Mouse (Mus musculus): Measurements from ENCODE around the gene Riok2. TPM values are rescaled to one million over a fixed set of nuclear protein-coding genes. Genes with fewer than 3 reads are reported as not detected.
"Not testable (repeated sequence)": the region's sequence is repeated elsewhere in the genome, so short reads cannot be mapped to it uniquely, and the experiment has no call there.

Riok2 gene
- 4.4 and 10.3 TPM in 2 replicates for polyA plus RNA-seq (2011; ENCODE audit: insufficient read depth, insufficient read length, low replicate concordance, missing spikeins)

DNA sequence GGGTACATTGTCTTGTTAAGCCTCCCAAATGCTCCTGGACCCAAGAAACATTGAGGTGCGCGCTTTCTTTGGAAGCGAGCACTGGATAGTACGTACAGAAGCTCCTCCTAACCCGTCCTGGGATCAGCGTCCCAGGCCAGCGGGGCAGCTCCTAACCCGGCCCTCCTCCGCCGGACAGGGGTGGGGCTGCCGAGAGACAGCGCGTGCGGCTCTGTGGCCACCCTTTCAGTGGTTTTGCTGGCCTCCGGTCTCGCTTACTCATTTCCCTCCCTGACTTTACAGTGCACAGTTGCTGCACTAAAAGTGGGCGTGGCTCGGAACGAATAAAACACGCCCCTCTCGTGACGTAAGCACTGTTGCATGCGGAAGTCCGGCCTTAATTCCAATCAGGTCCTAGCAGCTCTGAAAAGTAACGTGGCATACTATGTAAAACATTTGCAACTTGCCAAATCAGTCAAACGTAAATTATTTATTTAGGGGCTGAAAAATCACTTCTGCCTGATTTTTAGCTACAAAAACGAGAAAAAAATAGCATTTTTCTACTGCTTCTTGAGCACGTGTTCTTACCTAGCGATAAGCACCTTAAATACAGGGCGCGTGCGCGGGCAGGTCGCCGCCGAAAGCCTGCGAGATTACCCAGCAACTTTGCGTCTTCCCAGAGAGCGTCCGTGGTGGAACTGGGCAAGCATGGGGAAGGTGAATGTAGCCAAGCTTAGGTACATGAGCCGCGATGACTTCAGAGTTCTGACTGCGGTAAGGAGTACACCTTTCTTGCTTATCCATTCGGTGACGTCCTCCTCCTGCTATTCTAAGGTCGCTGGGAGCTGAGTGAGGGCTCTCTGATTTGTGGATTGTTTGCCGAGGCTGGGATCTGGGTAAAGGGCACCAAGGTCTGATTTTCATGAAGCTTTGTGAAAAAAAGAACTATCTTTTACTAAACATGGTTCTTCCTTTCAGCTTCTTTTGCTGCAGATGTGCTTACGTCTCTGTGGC, at the start of gene Riok2:
TSS of gene Riok2 (plus strand) at position 392 of the 993 bp plus-strand sequence.
- under 1% methylated on average over 48 of the region's 48 CpGs for WGBS
- no peak for TF ChIP-seq CTCF (IDR thresholded peaks at IDR 0.05; ENCODE audit: control insufficient read depth, insufficient read depth, low read length)
- peak; percentile 69; the same call in 1 of the 2 replicates for TF ChIP-seq POLR2A (IDR thresholded peaks at IDR 0.05; ENCODE audit: borderline replicate concordance, control insufficient read depth, low read depth, low read length)
- Histone ChIP-seq H3K4me3 (replicated peaks; ENCODE audit: control insufficient read depth, low read depth, low read length) (peak within 1 kb of the TSS; percentile 78), H3K4me1 (ENCODE audit: control insufficient read depth, insufficient read depth, low read length) (no peaks in the 10 kb centered on the region; the same call in 1 of the 2 replicates), H3K27ac (ENCODE audit: control insufficient read depth, insufficient read depth, low read depth, low read length, poor library complexity) (peak within 1 kb of the TSS; percentile 80)

DNA sequence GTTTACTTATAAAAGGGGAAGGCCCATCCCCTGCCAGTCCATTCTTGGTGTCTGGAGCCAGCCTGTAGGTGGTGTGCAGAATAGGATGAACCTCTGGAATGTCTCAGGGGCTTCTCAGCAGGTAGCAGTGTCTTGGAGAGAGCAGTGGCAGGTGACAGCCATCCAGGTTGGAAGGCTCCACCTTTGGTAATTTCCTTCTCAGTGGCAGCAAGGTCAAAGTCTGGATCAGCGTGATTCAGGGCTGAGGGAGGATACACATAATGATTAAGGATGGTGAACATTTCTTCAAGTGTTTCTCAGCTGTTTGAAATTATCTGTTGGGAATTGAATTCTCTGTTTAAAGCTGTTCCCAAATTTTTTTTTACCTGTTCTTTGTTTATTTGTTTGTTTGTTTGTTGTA, 48.1 kb upstream of the Riok2 start:
- not testable (repeated sequence) for H3K27ac ChIP-seq (ENCODE audit: control insufficient read depth, insufficient read depth, low read depth, low read length, poor library complexity); H3K4me1 ChIP-seq (ENCODE audit: control insufficient read depth, insufficient read depth, low read length); H3K4me3 ChIP-seq (replicated peaks; ENCODE audit: control insufficient read depth, low read depth, low read length)
- WGBS = 81% methylated on average over 1 of the region's 1 CpGs

DNA sequence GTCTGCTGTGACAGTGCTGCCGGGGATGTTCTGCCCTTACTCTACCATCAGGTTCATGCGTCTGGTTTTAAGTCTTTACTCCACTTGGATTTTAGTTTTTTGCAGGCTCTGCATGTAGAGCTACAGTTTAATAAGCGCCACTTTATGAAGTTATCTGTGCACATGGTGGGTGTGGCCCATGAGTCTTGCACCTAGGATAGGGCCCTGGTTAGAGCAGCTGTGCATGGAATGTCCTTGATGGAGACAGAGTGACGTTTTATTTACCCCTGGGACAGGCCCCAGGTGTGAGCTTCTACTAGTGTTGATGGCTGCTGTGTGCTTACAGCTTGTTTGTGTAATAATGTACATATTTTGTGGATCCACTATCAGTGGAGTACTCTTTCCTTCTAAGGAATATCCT, 47.5 kb upstream of the Riok2 start:
- no peak overlapping the region for H3K4me3 ChIP-seq (replicated peaks; ENCODE audit: control insufficient read depth, low read depth, low read length)
- H3K27ac ChIP-seq (ENCODE audit: control insufficient read depth, insufficient read depth, low read depth, low read length, poor library complexity) = no peak overlapping the region
- 81% methylated on average over 4 of the region's 4 CpGs for WGBS
- TF ChIP-seq CTCF (IDR thresholded peaks at IDR 0.05; ENCODE audit: control insufficient read depth, insufficient read depth, low read length) (no peak), POLR2A (IDR thresholded peaks at IDR 0.05; ENCODE audit: borderline replicate concordance, control insufficient read depth, low read depth, low read length) (no peak)
- no peaks in the 10 kb centered on the region for H3K4me1 ChIP-seq (ENCODE audit: control insufficient read depth, insufficient read depth, low read length)

DNA sequence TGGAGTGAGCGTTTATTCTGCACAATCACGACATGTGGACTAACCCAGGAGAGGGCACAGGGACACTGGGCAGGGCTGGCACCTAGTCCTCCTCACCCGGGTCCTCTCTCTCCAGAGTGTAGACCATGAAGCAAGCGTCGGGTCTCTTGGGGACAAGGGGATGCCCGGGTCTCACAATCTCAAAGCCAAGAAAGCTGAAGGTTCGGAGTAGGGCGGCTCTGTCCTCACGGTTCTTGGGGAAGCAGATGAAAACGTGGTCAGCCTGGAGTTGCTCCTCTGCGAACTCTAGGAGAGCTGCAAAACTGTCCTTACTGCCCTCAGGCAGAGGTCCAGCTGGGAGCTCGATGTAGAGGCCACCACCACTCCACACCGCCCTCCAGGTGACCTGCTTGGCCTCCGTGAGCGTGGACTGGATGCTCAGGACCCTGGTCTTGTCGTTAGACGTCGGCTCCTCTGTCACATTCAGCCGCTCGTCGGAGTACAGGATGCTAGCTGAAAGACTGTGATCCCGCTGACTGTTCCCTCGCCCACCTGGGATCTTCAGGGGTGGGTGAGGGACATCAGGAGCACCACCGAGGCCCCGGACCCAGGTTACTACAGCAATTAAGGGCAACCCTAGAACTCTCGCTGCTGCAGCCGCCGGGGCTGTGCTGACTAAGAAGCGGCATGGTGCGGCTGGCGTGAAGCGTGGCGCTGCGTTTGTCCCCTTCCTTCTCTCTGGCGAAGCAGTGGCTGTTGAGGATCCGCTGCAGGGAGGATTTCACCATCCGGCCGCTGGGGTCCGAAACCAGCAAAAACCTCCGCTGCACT, 28.5 kb upstream of the Riok2 start:
- H3K4me3 ChIP-seq (replicated peaks; ENCODE audit: control insufficient read depth, low read depth, low read length); H3K27ac ChIP-seq (ENCODE audit: control insufficient read depth, insufficient read depth, low read depth, low read length, poor library complexity); H3K4me1 ChIP-seq (ENCODE audit: control insufficient read depth, insufficient read depth, low read length): not testable (repeated sequence)
- 10% methylated on average over 35 of the region's 40 CpGs for WGBS

DNA sequence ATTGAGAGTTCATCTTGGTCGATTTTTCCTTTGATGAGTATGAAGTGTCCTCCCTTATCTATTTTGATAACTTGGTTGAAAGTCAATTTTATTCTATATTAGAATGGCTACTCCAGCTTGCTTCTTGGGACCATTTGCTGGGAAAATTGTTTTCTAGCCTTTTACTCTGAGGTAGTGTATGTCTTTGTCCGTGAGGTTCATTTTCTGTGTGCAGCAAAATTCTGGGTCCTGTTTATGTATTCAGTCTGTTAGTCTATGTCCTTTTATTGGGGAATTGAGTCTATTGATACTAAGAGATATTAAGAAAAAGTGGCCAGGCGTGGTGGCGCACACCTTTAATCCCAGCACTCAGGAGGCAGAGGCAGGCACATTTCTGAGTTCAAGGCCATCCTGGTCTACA, 27.8 kb upstream of the Riok2 start:
- not testable (repeated sequence) for H3K4me1 ChIP-seq (ENCODE audit: control insufficient read depth, insufficient read depth, low read length)
- 47% methylated on average over 4 of the region's 4 CpGs for WGBS

DNA sequence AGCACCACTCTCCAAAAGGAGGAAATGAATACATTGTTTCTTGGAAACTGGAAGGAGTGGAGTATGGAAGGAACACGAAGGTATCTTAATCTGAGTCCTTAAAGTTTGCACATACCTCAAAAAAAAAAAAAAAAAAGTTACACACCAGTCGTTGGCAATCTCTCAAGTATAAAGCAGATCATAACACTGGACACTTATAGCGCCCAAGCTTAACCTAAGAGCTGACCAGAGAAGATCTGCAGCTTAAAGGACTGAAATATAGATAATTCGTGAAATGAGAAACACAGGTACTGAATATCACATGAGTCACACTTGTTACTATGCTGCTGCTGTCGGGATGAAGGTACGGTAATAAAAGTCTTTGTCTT, 575 bp upstream of the Riok2 start:
- WGBS = 5% methylated on average over 6 of the region's 6 CpGs
- Histone ChIP-seq H3K27ac (ENCODE audit: control insufficient read depth, insufficient read depth, low read depth, low read length, poor library complexity) (peak overlapping the region; percentile 80), H3K4me1 (ENCODE audit: control insufficient read depth, insufficient read depth, low read length) (no peaks in the 10 kb centered on the region; the same call in 1 of the 2 replicates), H3K4me3 (replicated peaks; ENCODE audit: control insufficient read depth, low read depth, low read length) (peak overlapping the region; percentile 64)
- TF ChIP-seq CTCF (IDR thresholded peaks at IDR 0.05; ENCODE audit: control insufficient read depth, insufficient read depth, low read length) (no peak), POLR2A (IDR thresholded peaks at IDR 0.05; ENCODE audit: borderline replicate concordance, control insufficient read depth, low read depth, low read length) (no peak)

More for the DNA sequence above, 27.8 kb upstream of the Riok2 start:
- not testable (repeated sequence) for H3K27ac ChIP-seq (ENCODE audit: control insufficient read depth, insufficient read depth, low read depth, low read length, poor library complexity); H3K4me3 ChIP-seq (replicated peaks; ENCODE audit: control insufficient read depth, low read depth, low read length)

DNA sequence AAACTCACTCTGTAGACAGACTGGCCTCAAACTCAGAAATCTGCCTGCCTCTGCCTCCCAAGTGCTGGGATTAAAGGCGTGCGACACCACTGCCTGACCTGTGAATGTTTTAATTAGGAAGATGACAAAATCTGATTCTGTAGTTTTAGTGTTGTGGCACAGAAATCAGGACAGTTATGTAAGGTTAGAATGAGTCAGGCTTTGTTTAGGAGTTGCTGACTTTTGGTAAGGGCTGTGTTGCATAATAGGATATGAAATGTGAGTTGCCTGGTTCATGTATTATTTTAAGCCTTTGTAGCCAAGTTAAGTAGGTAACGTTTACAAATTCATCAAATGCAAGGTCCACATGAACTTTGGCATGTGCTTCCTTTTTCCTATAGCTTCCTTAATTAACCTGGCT, 1.5 kb downstream of the Riok2 start:
- no peak for TF ChIP-seq POLR2A (IDR thresholded peaks at IDR 0.05; ENCODE audit: borderline replicate concordance, control insufficient read depth, low read depth, low read length)
- Histone ChIP-seq H3K4me3 (replicated peaks; ENCODE audit: control insufficient read depth, low read depth, low read length) (no peak overlapping the region), H3K4me1 (ENCODE audit: control insufficient read depth, insufficient read depth, low read length) (no peaks in the 10 kb centered on the region; the same call in 1 of the 2 replicates), H3K27ac (ENCODE audit: control insufficient read depth, insufficient read depth, low read depth, low read length, poor library complexity) (no peak overlapping the region)
- 46% methylated on average over 3 of the region's 3 CpGs for WGBS

DNA sequence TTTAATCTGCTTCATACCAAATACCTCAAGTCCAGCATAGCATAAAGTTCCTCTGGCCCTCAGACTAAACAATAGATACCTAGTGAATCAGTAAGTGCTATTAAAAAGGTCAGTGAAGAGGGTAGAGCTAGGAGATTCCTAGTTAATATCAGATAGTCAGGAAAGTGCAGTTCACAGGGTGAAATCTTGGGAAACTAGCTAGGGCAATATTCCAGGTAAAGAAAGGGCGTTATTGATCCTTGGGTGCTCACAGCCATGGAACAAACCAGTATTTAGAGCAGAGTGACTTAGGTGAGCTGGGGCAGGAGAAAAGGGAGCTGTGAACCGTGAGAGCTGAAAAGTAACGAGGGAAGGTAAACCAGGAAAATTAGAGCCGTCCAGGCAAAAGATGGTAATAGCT, 9.6 kb downstream of the Riok2 start:
- 86% methylated on average over 4 of the region's 4 CpGs for WGBS
- no peak overlapping the region for H3K27ac ChIP-seq (ENCODE audit: control insufficient read depth, insufficient read depth, low read depth, low read length, poor library complexity)
- no peak overlapping the region for H3K4me3 ChIP-seq (replicated peaks; ENCODE audit: control insufficient read depth, low read depth, low read length)
- TF ChIP-seq CTCF (IDR thresholded peaks at IDR 0.05; ENCODE audit: control insufficient read depth, insufficient read depth, low read length) (no peak), POLR2A (IDR thresholded peaks at IDR 0.05; ENCODE audit: borderline replicate concordance, control insufficient read depth, low read depth, low read length) (no peak)
- H3K4me1 ChIP-seq (ENCODE audit: control insufficient read depth, insufficient read depth, low read length) = no peaks in the 10 kb centered on the region

Data from bone marrow, adult 2 months (tissue).